Mouse (Mus musculus) E14TG2a.4 (cell line): ENCODE results near the gene Gm43191.

Source experiments
- H3K27me3 ChIP-seq: 2 replicates; pipeline ENCODE4 v1.6.1; 2014; ENCODE audit warnings: low read length, control low read depth; ENCODE audit not compliant: insufficient read depth
- H3K36me3 ChIP-seq: 2 replicates; pipeline ENCODE4 v1.6.1; 2014; ENCODE audit warnings: low read length, control low read depth; ENCODE audit not compliant: insufficient read depth
- H3K4me1 ChIP-seq: replicated peaks from 2 replicates; pipeline ENCODE4 v1.6.1; 2014; ENCODE audit warnings: low read depth, low read length, control low read depth
- H3K4me3 ChIP-seq: replicated peaks from 2 replicates; pipeline ENCODE4 v1.5.1; 2014; ENCODE audit warnings: mild to moderate bottlenecking, low read length
- H3K9me3 ChIP-seq: 2 replicates; pipeline ENCODE4 v1.6.1; 2014; ENCODE audit warnings: low read length, control low read depth
- CTCF ChIP-seq: conservative IDR thresholded peaks from 2 replicates; pipeline ENCODE4 v1.5.1; 2014; ENCODE audit warnings: low read length
- NANOG ChIP-seq: IDR thresholded peaks from 2 replicates; pipeline ENCODE4 v1.6.1; 2014; ENCODE audit warnings: borderline replicate concordance, low read length, mixed read lengths
- POU5F1 ChIP-seq: IDR thresholded peaks from 2 replicates; pipeline ENCODE4 v1.6.1; 2014; ENCODE audit warnings: low read length, borderline replicate concordance

Gene Gm43191

DNA sequence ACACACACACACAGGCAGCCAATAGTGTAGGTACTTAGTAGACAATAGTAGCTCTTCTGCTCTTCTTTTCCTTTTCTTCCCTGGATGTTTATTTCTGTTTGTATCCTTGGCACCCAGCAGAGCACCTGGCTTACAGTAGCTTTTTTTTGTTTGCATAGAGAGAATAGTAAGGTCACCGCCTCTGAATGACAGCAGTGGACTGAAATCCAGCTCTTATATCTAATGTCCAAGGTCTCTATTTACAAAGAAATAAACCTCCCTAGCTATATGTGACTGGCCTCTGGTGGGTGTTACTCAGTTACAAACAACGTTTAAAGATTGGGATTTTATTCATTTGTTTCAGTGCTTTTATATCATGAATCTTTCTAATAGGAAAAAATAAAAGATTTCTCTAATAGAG is 81.4 kb downstream of the Gm43191 start:
- H3K9me3 ChIP-seq, result no peaks in the 10 kb centered on the region
- TF ChIP-seq NANOG, result no peak
- no peak for TF ChIP-seq POU5F1
- no peak for TF ChIP-seq CTCF

DNA sequence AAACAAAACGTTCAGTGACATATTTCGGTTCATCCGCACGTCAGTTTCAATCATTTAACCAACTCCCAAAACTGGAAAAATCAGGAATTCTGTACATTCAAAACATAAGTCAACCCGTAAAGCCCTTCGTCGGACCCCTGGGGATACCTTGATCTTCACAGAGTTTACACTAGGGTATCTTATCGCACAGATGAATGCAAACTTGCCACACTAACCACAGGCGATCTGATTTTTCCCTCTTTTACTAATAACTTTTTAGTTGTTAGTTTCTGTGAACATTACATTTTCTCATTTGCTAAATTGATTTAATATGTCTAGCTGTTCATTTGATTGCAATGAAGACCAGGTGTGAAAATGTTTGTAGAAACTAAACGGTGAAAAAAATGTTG is 85.5 kb downstream of the Gm43191 start:
- Histone ChIP-seq H3K36me3 (peaks cover 19% of the 10 kb centered on the region), H3K9me3 (no peaks in the 10 kb centered on the region), H3K27me3 (no peaks in the 10 kb centered on the region), H3K4me3 (peak overlapping the region; percentile 97), H3K4me1 (peaks cover 51% of the 10 kb centered on the region)
- TF ChIP-seq CTCF, result no peak
- TF ChIP-seq POU5F1, result no peak
- no peak for TF ChIP-seq NANOG

More for the DNA sequence above, 81.4 kb downstream of the Gm43191 start:
- Histone ChIP-seq H3K4me3 (no peak overlapping the region), H3K4me1 (peaks cover 55% of the 10 kb centered on the region), H3K27me3 (no peaks in the 10 kb centered on the region), H3K36me3 (peaks cover 9% of the 10 kb centered on the region)

DNA sequence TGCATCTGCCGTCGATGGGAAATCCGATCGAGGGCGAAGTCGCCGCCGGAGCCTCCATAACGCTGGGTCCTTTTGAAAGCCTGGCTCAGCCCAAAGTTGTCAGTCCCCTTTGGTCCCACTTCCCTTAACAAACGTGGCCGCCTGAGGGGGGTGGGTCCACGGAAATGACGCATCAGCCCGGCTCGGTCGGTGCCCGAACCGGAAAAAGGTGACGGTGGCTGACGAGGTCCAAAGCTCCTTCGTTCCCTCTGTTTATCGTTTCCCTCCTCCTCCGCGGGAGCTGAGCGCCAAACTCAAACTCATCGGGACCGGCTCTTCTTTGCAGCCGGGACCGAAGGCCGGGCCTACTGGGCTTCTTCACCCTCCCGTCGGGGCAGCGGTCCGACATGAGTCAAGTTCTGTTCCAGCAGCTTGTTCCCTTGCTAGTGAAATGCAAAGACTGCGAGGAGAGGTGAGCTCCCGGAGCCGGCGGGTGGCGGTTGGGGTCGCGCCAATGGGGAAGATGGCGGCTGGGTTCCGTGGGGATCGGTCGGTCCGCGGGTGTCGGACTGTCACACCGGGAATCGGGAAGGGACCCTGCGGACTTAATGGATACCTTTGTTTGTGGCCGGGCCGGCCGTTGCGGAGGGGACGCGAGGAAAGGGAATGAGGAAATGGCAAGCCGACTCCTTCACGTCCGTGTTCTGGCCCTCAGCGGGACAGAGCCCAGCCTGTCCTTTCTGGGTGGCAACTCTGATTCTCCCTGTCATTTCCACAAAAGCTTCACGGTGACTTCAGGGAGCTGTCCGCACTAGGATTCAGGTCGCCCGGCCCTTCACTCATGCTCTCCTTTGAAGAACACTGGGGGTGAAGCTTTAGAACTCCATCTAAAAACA is 86.1 kb downstream of the Gm43191 start, which contains the start of gene Sass6:
Sass6 (plus strand) TSS at position 255 of the 875 bp plus-strand sequence.
- peaks cover 26% of the 10 kb centered on the region for H3K36me3 ChIP-seq
- H3K4me1 ChIP-seq, result peaks cover 51% of the 10 kb centered on the region
- no peaks in the 10 kb centered on the region for H3K9me3 ChIP-seq
- no peak for TF ChIP-seq POU5F1
- no peak for TF ChIP-seq NANOG
- TF ChIP-seq CTCF, result no peak
- peak within 1 kb of the TSS; percentile 97 for H3K4me3 ChIP-seq
- H3K27me3 ChIP-seq, result no peaks in the 10 kb centered on the region

DNA sequence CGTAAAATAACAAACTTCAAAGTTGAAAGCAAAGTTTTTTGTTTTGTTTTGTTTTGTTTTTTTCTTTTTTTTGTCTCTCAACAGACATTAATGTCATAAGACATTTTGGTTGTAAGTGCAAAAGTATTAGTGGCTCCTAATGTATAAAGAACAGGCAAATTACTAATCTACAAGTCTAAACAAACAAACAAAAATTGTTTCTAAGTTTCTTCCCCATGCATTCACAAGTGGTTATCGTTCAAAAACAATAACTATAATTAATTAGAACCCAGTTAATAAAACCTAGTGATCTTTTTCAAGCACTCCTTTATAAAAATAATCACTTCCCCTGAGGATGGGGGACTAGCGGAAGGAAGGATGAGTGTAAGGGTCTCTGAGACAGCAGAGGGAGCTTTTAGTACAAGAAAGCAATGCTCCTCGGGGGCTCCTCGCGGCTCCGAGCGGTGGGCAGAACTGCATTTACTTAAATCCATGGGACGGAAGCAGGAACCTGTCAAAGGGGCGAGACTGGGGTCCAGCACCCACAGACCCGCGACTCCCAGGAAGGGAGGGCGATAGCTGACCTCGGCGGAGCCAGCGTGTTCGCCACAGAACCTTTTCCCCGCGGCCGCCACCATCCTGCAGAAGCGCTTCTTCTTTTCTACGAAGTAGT is 86.9 kb downstream of the Gm43191 start:
- peak overlapping the region; percentile 97 for H3K4me3 ChIP-seq
- H3K27me3 ChIP-seq, result no peaks in the 10 kb centered on the region
- H3K4me1 ChIP-seq, result peaks cover 46% of the 10 kb centered on the region
- peaks cover 32% of the 10 kb centered on the region for H3K36me3 ChIP-seq
- H3K9me3 ChIP-seq, result no peaks in the 10 kb centered on the region
- TF ChIP-seq POU5F1 (no peak), CTCF (no peak), NANOG (no peak)
